Mouse (Mus musculus) small intestine, adult 2 months (tissue): ENCODE measurements at regions not wholly inside any gene's neighbourhood (a gene's known extent, or its start where the extent isn't known, plus 50 kb on each side); places are given as distances from the start of the nearest gene placed in this dataset.

Experiments used
- CTCF ChIP-seq: fragments of 200-500 bp; IDR thresholded peaks from 2 replicates; pipeline ENCODE4 v1.5.1; 2012; ENCODE audit warnings: low read depth, mild to moderate bottlenecking, control low read depth, inconsistent platforms, low read length, moderate library complexity, mixed read lengths; ENCODE audit not compliant: insufficient replicate concordance, insufficient read length; ENCODE audit errors: extremely low read depth
- POLR2A ChIP-seq: fragments of 200-500 bp; IDR thresholded peaks from 2 replicates; pipeline ENCODE4 v1.6.1; 2012; ENCODE audit warnings: low read depth, mild to moderate bottlenecking, control low read depth, inconsistent platforms, low read length, moderate library complexity

DNA sequence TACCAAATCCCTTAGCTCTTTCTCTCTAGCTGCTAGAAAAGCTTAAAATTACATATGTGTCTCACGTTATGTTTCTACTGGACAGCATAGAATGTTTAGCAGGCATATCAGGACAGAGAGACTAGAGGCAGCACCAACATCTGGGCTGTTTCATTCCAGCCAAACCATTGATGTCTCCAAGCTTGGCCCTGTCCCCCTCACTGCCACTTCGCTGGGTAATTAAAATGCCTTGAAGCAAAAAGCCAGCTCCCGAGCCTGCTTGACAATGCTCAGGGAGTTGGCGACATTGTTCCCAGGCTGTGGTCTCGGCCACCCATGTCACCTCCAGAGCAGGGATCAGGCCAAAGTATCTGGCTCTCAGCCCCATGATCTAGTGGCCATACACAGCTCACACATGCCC is 92.7 kb upstream of the Cdh5 start:
- TF ChIP-seq CTCF (no peak), POLR2A (no peak)
